Mouse (Mus musculus) right cerebral cortex, postnatal 10 days (tissue): ENCODE data around the gene Add2.

Experiments
- DNase-seq, 2 experiments: peaks; one replicate each; pipeline ENCODE4 v3.0.0; 2021; ENCODE audit warnings: low spot score in 2 of 2

Gene Add2

DNA sequence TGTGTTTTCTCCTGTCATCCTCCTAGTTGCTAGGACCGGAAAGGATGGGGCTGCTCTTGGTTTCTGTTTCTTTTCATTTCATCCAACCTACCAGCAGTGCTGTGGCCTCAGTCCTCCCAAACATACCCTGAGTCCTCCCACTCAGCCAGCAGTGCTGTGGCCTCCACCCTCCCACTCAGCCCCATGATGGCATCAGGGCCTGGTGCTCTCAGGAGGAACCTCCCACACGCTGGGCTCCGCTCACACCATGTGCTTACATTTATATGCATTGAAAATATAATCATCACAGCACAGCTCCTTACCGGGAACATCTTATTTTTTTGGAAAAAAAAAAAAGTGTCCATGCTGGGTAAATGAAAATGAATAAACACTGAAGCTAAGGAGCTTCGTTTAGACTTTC lies 20.0 kb downstream of the Add2 start:
- peak; percentile 77 to 86 for DNase-seq

DNA sequence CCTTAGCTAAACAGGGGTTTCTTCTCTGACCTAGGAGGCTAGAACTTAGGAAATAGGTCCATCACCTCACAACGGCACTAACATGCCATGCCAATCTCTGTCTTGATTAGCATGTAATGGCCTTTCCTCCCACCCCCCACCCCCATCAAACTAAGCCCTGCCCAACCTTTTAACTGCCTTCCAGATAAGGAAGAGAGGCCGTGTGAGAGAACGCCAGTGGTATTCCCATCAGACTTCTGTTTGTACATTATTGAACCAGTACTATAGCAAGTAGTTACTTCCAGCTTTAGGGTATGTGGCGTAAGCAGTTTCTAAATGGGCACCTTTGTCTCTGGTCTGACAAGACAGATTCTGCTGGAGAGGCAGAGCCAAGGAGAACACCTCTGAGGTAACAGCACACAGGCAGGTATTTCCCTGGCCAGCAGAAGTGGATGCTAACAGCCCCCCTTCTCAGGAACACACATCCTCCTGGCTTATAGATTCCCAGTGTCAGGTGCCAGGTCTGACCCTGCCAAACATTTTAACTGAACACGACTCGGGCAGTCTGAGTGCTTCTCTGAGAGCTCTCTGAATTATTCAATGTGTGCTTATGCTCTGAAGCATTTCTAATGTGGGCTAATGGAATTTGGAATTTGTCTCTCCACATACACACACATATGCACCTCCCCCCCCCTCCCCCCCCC lies 22.2 kb downstream of the Add2 start:
- no peak for DNase-seq

DNA sequence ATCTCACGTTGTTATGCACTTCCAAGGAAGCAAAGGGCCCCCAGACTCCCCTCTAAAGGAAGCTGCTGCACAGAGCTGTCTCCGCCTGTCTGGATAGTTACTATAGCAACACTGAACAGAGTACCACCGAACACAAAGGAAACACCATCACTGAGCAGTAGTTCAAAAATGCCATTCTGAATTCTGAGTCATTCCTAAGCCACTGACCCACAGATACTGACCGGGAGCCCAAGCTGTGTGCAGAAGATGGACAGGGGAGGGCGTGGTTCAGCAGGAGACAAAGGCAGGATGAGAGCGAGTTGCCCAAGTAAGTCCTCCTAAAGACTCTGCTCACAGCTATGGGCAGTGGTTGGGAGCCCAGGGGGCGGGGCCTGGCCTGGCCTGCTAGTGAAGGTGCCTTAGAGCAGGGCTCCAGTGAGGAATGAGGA lies 23.6 kb downstream of the Add2 start:
- no peak for DNase-seq

DNA sequence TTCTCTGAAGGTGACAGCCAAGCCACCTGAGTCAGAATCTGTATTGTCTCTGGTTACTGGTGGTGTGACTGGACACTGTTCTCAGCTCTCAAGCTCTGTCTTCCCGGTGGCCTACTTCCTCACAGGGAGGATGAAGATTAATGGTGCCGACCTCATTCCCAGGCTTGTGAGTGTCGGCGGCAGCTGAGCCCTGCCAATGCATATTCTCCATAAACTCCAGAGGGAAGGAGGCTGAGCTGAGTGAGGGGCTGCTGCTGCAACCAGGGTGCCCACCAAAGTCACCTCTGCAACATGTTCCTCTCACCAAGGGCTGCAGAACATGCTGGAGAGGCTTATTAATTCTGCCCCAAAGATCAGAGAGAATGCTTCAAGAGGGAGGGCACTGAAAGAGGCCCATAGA lies 24.1 kb downstream of the Add2 start:
- no peak for DNase-seq

DNA sequence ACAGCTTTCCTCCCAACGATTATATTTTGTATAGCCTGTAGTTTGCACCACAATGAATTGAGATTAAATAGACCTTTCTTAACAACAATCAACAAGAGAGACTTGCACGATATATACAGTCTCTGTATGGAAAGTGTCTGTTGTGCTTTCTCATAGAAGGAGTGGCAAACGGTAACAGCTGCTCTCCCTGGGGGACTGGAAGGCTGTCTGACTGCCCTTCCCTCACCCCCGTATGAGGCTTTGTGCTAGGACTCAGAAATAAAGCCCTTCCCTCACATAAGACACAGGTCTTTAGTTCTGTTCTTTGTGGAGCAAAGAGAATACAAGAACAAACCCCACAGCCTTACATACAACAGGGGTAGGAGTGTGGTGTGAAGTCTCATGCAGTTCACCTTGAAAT lies 24.6 kb downstream of the Add2 start:
- DNase-seq, result no peak

DNA sequence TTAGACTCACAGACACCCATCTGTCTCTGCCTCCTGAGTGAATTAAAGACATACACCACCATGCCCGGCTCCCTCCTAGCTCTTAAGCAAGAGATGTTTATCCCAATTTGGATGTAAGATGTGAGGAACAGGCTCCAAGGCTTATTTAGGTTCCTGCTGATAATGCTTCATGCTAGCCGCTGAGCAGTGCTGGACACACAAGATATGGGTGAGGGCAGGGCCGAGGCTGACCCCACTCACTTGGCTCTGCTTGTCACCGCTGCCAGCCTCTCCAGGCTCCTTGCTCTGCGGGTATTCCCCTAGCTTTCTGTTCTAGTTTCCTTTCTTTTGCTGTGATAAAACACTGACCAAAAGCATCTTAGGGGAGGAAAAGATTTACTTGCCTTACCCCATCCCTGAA lies 25.1 kb downstream of the Add2 start:
- DNase-seq, result no peak

DNA sequence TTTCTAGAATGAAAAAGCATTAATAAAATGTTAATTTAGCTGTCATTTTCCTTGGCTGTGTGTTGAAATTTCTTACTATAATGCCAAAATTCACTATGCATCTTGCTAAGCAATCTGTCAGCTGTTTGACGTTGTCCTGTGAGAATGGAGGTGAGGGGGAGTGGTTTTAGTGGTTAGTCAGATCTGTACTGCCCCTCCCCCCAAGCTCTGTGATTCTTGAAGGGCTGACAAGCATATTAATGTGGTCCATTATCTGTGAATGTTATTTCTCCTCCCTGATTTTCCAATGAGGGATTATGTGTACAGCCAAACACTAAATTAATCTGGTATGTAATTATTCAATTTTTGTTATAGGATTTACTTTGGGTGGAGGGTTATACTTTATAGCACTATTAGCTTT lies 30.0 kb downstream of the Add2 start:
- DNase-seq, result no peak

DNA sequence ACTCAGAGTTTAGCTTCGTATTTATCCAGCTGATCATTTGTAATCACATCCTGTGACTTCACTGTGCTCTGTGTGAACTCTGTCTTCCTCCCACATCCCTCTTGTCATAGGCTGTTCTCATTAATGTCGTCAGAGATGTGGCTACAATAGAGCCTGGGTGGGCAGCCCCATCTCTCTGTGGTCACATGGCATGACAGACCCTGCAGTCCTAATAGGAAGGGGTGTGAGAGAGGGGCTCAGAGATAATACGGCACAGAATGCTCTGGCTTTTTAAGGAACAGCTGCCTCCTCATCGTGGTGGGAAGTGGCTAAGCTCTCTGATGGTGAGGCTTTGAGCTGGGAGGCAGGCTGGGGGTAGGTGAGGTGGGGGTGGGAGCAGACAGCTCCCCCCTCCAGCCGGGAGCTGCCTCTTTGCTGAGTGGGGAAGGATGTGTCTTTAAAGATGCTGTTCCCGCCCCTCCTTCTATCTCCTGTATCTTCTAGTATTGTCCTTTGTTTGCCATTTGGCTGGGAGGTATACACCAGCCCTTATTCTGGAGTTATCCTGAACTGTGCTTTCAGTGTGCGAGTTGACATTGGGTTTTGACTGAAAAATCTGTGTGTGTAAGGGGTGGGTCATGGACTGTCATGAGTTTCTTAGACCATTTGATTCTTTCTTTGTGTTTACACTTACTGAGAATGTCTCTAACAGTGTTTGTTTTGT lies 30.8 kb downstream of the Add2 start:
- DNase-seq, result no peak

DNA sequence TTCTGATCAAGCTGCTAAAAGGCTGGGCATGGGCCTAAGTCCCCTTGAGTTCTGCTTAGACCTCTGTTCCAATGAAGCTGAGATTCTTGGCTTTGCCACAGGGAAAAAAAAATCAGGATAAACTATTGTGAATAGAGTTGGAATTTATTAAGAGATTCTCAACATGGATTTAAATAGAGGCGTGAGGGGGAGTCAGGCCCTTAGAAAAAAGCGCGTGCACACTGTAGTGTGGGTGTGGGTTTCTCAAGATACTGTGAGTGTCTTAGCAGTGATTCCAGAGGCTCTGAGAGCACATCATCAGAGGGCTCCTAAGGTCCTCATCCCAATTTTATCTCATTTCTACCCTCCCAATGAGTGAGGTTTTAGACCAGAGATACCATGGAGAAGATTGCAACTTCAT lies 31.7 kb downstream of the Add2 start:
- no peak for DNase-seq

DNA sequence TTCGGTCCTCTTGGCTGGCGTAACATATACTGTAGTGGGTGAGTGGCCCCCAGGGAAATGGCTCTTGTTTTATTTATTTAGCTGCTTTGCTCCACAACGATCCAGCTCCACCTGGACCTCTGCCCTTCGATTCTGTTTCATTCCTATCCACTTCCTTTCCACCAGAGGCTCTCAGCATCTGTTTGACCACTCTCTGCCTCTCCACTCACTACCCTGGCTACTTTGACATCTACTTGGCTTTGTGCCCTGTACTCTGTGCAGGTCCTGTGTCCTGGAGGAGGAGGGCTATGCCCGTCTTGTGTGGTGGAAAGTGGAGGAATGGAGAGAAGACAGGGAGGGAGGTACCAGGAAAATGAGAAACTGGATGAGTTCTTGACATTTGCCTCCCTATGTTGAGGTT lies 33.7 kb downstream of the Add2 start:
- no peak for DNase-seq

DNA sequence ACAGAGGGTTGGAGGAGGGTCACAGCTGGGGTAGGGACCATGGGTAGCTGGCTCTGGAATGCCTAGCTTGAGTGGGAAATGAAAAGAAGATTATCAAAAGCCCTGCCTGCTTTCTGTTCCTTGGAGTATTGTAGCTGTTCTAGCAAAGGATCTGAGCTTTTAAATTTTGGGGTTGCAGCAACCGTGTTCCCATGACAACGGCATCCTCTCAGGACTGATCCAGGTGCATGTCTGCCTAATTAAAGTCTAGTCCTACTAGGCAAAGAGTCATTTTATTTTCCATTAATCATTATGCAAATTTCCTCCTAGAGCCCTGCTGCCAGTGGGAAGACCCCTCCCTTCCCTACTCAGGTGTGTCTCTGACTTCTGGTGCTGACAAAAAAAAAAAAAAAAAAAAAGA lies 34.2 kb downstream of the Add2 start:
- DNase-seq, result no peak

DNA sequence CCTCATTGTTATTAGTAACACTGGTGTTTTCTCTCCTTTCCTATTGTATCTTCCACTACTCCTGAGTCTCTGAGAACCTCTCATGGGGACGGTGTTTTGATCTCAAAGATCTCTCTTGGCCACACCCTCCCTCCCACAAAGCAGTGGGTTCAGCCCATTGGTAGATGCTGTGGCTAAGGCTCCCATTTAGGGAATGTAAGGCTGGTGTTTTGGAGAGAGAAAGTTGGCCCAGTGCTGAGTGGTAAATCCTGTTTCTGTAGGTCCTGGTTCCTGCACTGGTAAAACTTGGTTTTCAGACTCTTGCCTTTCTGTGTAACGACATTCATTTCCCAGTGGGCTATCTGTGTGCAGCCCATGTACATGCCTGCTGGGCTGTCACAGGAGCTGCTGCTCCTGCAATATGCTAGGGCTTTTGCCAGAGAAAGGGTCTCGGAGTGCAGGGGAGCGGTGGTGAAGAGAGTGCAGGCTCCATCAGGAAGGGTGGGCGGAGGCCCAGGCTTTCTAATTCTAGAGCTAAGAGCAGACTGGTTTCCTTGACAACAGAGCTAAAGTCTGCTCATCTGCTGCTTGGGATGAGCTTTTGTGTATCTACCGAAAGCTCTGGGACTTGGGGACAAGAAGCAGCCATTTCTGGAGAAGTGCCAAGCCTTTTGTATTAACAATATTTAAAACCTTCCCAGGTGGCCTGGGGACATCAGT lies 36.0 kb downstream of the Add2 start:
- DNase-seq, result peak; percentile 90 to 95

DNA sequence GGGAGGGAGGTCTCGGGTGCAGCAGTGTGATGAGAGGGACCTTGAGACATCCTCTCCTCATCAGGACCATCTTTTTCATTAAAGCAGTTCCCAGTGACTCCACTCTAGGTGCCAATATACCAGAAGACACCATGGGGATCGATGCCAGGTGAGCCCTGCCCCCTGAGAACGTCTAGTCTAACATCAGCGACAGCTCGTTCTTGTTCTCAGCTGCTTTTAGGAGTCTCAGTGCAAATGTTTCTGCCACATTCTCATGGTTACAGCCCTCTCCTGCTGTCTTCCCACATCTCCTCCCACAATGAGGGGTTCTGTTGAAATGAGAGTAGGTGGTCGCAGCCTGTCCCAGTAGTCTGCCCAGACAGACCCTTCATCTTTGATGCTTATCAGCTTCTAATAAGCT lies 38.2 kb downstream of the Add2 start:
- no peak for DNase-seq

DNA sequence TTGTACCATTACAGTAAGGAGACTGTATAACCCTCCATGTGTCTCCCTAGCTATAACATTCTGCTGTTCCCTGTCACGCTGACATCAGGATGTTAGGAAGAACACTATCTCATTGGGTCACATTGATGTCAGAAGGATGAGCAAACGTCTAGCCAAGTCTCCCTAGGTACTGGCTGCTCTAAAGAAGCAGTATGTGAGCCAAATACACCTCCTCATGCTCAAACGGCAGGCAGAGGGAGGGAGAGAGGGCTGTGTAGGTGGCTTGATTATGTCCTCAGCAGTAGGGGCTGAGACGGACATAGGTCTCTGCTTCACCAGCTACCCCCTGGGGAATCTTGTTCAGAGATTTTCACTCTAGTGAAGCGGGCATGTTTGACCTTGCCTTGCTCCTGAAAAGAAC lies 38.7 kb downstream of the Add2 start:
- DNase-seq, result no peak

DNA sequence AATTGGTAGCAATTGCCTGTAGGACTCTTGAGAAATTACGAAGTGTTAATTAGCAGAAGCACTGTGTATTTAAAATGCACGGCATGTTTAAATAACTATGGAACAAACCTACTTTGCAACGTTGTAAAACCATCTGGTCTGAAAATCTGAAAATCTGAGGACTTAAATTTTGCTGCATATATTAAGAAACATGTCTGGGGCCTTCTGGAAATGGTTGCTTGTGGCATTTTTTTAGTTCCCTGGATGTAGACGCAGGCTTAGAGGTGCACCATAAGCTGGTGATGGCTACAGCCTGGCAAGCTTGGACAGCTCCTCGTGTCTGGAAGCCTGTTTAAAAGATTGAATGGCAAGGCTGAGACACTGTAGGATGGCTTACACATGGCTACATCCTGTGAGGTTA lies 40.5 kb downstream of the Add2 start:
- DNase-seq, result no peak

DNA sequence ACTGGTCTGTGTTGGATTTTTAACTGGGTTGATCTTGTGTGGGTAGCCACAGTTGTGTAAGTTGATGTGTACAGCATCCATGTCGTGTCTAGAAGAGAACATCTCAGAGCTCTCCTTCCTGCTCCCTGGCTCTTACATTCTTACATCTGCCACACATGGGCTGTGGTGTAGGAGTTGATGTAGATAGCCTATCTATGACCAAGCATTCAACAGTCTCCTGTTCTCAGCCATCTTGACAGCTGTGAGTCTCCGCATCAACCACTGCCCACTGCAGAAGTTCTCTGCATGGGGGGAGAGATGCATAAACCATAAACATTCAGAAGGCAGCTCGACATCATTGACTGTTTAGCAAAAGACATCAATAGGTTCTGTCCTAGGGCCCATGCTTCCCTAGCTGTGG lies 41.4 kb downstream of the Add2 start:
- DNase-seq, result no peak

DNA sequence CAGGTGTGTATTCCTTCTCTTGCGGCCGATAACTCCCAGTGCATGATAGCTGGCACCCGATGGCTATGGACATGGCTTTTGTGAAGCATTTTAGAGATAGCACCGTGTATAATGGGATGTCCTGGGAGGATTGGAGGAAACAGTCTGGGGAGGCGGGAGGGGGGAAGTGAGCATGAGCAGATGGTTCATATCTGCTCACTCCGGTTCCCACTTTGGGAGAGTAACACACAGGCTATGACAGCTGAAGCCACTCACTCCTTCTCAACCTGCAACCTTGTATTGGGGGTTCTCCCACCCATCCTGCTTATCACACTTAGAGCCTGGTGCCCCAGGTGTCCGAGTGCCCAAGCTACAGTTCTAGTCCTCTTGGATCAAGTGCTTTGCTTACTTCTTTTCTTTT lies 41.8 kb downstream of the Add2 start:
- no peak for DNase-seq

DNA sequence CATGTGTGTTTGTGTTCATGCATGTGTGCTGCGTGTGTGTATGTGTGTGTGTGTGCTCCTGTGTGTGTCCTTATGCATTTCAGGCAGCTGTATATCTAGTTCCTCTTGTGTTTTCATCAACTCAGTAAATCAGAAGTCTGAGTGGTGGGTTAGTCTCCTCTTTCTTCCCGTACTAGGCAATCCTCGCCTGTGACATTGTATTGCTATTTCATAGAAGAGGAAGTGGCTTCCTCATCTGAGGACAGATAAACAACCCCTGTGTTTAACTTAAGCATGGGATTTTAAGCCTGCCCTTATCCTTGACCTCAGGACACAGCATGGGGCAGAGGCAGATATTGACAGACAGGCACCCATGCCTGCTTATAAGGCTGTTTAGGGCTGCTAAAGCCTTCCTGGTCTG lies 45.4 kb downstream of the Add2 start:
- no peak for DNase-seq

DNA sequence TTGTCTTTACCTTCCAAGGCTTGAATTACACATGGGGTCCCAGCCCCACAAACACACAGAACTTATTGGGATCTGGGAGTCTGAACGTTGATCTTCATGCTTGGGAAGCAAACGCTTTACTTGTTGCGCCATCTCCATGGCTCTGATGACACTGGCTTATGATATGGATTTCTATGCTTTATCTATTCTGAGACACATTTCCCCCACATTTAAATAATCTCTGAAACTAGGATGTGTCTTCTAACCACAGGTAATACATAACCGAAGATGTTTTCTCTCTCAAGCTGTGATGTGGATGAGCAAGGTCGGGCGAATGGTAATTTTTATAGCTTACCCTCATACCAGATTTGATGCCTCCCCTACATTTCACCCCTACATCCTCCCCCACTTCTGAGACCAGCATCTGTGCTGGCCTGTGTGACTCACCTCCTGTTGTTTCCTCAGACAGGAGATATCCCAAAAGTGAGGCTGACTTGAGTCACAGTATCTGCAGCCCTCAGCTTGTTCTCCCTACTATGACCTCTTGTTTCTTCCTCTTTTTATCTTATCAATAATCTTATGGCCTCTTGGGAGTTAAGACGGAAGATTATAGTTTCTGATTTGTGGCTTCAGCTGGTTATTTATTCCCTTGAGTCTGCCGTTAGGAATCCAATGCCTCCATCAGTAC lies 46.2 kb downstream of the Add2 start:
- DNase-seq, result no peak

DNA sequence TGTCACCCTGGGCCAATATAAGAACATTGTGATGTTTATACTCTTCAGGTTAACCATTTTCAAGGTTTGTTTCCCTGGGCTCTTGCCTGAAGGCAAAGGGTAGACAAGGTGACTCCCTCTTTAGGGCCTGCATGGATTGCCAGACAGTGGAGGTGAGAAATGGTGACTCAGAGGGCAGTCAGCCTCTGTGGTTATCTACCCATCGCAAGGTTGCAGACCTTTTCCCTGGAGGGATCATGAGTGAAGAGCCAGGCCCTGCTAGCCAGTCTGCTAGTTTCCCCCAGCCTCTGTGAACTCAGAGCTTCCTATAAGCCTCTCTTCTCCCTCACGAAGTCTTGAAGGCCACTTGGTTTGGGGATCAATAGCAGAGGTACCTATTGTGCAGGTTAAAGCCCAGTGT lies 48.0 kb downstream of the Add2 start:
- no peak for DNase-seq

DNA sequence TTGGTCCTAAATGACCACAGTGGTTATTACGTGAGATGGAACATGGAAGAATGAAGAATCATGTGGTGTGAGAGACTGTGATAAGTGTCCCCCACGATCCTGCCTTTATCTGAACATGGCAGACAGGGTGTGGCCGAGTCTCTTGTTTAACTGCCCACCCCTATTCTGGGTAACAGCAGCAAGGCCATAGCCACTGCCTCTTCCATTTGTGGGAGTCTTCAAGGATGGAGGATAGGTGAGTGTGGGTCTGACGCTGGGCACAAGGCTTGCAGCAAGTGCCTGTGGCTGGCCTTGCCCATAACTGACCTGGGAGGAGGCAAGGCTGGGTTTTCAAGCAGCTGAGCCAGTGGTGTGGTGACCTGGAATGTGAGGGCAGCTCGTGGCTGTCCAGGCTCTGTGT lies 49.4 kb downstream of the Add2 start:
- DNase-seq, result no peak

DNA sequence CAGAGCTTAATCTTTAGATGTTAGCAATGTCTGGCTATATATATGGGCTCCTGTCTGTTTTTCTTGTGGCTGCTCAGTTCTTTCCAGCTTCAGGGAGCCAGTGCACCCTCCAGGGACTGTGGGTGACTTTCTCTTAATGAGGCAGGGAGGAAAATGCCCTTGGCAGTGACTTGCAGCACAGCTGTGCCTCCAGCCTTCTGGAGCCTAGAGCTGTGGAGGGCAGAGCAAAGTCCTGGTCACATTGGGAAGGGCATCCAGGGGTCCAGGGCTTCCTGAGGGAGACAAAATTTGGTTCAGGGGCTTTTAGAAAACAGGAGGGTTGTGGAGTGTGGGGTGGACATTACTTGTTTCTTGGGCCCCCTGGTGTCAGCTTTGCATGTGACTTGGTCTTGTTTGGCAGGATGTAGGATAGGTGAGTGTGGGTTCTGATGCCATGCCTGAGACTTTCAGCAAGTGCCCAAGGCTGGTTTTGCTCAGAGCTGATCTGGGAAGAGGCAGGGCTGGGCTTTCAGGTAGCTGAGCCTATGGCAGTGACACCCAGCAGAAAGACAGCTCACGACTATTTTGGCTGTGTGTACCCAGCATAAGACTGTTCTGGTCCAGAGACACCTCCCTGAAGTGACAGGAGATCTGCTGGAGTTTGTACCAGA lies 50.0 kb downstream of the Add2 start:
- DNase-seq, result no peak
